Mouse (Mus musculus): ENCODE data around the gene Rbm20. TPM values are rescaled to one million over a fixed set of nuclear protein-coding genes. Genes with fewer than 3 reads are reported as not detected.

Rbm20 gene
- total and polyA plus RNA-seq, 3 experiments, result 0.05 to 0.56 (median 0.08) TPM

DNA sequence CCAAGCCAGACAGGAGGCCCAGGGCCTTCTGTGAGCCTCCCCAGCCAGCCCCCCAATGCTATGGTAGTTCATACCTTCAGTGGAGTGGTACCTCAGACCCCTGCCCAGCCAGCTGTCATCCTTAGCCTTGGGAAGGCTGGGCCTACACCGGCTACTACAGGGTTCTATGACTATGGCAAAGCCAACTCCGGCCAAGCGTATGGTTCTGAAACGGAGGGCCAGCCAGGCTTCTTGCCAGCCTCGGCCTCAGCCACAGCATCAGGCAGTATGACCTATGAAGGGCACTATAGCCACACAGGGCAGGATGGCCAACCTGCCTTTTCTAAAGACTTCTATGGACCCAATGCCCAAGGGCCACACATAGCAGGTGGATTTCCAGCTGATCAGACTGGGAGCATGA, 136.5 kb downstream of the Rbm20 start:
- no peaks in the 10 kb centered on the region for H3K79me2 ChIP-seq (replicated peaks; ENCODE audit: control insufficient read depth, extremely low read depth, insufficient read depth, poor library complexity, severe bottlenecking)
- no peak for DNase-seq (ENCODE audit: extremely low read depth)
- dilution Hi-C loops (cut with MboI; ENCODE audit: extremely low pct_ligation_motif_present, extremely low pct_unique_long_range_greater_than_20kb, low sequenced_read_pairs) (no loop called here), in situ Hi-C loops (cut with MboI; ENCODE audit: low pct_ligation_motif_present, low pct_unique_long_range_greater_than_20kb, low sequenced_read_pairs) (no loop called here)
- H3K4me2 ChIP-seq (ENCODE audit: insufficient read depth, low read depth, poor library complexity, severe bottlenecking), result no peak overlapping the region
- TF ChIP-seq RCOR1 (conservative IDR thresholded peaks at IDR 0.05; ENCODE audit: low read depth, low read length) (no peak), NELFE (IDR thresholded peaks at IDR 0.05; ENCODE audit: low read depth, low read length) (no peak), MAX (IDR thresholded peaks at IDR 0.05; ENCODE audit: low read length) (no peak), GABPA (IDR thresholded peaks at IDR 0.05; ENCODE audit: insufficient replicate concordance, low read depth, low read length) (no peak), RAD21 (IDR thresholded peaks at IDR 0.05; ENCODE audit: low read depth, low read length) (no peak), ZMIZ1 (IDR thresholded peaks at IDR 0.05; ENCODE audit: low read depth, low read length) (no peak), ELF1 (IDR thresholded peaks at IDR 0.05; ENCODE audit: low read depth, low read length) (no peak), USF1 (IDR thresholded peaks at IDR 0.05; ENCODE audit: low read depth, low read length) (no peak), POLR2AphosphoS2 (IDR thresholded peaks at IDR 0.05; ENCODE audit: low read depth, low read length) (no peak), MXI1 (IDR thresholded peaks at IDR 0.05; ENCODE audit: low read depth, low read length) (no peak), ZNF384 (IDR thresholded peaks at IDR 0.05; ENCODE audit: low read depth, low read length) (no peak)
- no peaks in the 10 kb centered on the region for H3K36me3 ChIP-seq (replicated peaks in 1 of 2; ENCODE audit: control insufficient read depth in 1 of 2, insufficient read depth in 1 of 2, low read length in 1 of 2)
- H3K4me1 ChIP-seq (ENCODE audit: control insufficient read depth in 1 of 2, insufficient read depth in 2 of 2), result 0 out of 4 replicates have a peak, but pooled peaks cover 0 to 2% of the 10 kb centered on the region in 2 experiments
- H3K27ac ChIP-seq (ENCODE audit: insufficient read depth, low read depth), result no peak overlapping the region
- H3K9ac ChIP-seq (ENCODE audit: insufficient read depth, low read depth), result no peak overlapping the region
- H3K27me3 ChIP-seq (replicated peaks), result no peaks in the 10 kb centered on the region
- H3K9me3 ChIP-seq (replicated peaks; ENCODE audit: low read length), result no peaks in the 10 kb centered on the region
- H3K4me3 ChIP-seq (replicated peaks in 1 of 3; ENCODE audit: low read depth in 2 of 3, low read length in 2 of 3, poor library complexity in 1 of 3), result no peak overlapping the region

GRCm38 (mm10) chr19:53815714-53816113, 138.6 kb downstream of the Rbm20 start:
- dilution Hi-C loops (cut with MboI; ENCODE audit: extremely low pct_ligation_motif_present, extremely low pct_unique_long_range_greater_than_20kb, low sequenced_read_pairs), result no loop called here
- H3K4me3 ChIP-seq (replicated peaks in 1 of 3; ENCODE audit: low read depth in 2 of 3, low read length in 2 of 3, poor library complexity in 1 of 3), result no peak overlapping the region

More at GRCm38 (mm10) chr19:53815714-53816113, 138.6 kb downstream of the Rbm20 start:
- DNase-seq (ENCODE audit: extremely low read depth), result no peak
- TF ChIP-seq MAFK (IDR thresholded peaks at IDR 0.05; ENCODE audit: insufficient replicate concordance, low read length) (no peak), ELF1 (IDR thresholded peaks at IDR 0.05; ENCODE audit: low read depth, low read length) (no peak), JUND (conservative IDR thresholded peaks at IDR 0.05; ENCODE audit: low read depth, low read length) (no peak), KAT2A (IDR thresholded peaks at IDR 0.05; ENCODE audit: insufficient replicate concordance, low read length) (no peak), TBP (conservative IDR thresholded peaks at IDR 0.05; ENCODE audit: low read depth, low read length) (no peak), SIN3A (IDR thresholded peaks at IDR 0.05; ENCODE audit: low read length) (no peak), SMC3 (IDR thresholded peaks at IDR 0.05; ENCODE audit: low read depth, low read length) (no peak), E2F4 (IDR thresholded peaks at IDR 0.05; ENCODE audit: insufficient replicate concordance, low read depth, low read length) (no peak), BHLHE40 (IDR thresholded peaks at IDR 0.05; ENCODE audit: low read depth, low read length) (no peak), UBTF (IDR thresholded peaks at IDR 0.05; ENCODE audit: low read depth, low read length) (no peak), CHD2 (IDR thresholded peaks at IDR 0.05; ENCODE audit: low read length) (no peak), GABPA (IDR thresholded peaks at IDR 0.05; ENCODE audit: insufficient replicate concordance, low read depth, low read length) (no peak), ZC3H11A (IDR thresholded peaks at IDR 0.05; ENCODE audit: low read depth, low read length) (no peak), HCFC1 (IDR thresholded peaks at IDR 0.05; ENCODE audit: low read depth, low read length) (no peak)
- no peak overlapping the region for H3K9ac ChIP-seq (ENCODE audit: insufficient read depth, low read depth)
- no peaks in the 10 kb centered on the region for H3K79me2 ChIP-seq (replicated peaks; ENCODE audit: control insufficient read depth, extremely low read depth, insufficient read depth, poor library complexity, severe bottlenecking)
- no peak overlapping the region for H3K4me2 ChIP-seq (ENCODE audit: insufficient read depth, low read depth, poor library complexity, severe bottlenecking)
- in situ Hi-C loops (cut with MboI; ENCODE audit: low pct_ligation_motif_present, low pct_unique_long_range_greater_than_20kb, low sequenced_read_pairs), result no loop called here
- H3K36me3 ChIP-seq (replicated peaks in 1 of 2; ENCODE audit: control insufficient read depth in 1 of 2, insufficient read depth in 1 of 2, low read length in 1 of 2), result no peaks in the 10 kb centered on the region
- H3K4me1 ChIP-seq (ENCODE audit: control insufficient read depth in 1 of 2, insufficient read depth in 2 of 2), result no peaks in the 10 kb centered on the region
- H3K9me3 ChIP-seq (replicated peaks; ENCODE audit: low read length), result no peaks in the 10 kb centered on the region
- H3K27me3 ChIP-seq (replicated peaks), result no peaks in the 10 kb centered on the region
- H3K27ac ChIP-seq (ENCODE audit: insufficient read depth, low read depth), result no peak overlapping the region

All from CH12.LX (cell line).